Mouse (Mus musculus) testis, adult 2 months (tissue): ENCODE data around the gene Tmx1. TPM values are rescaled to one million over a fixed set of nuclear protein-coding genes. Genes with fewer than 3 reads are reported as not detected.
A peak's percentile ranks its signal among the peaks of the same experiment; 100 is the strongest.

ENCODE experiments used
- H3K27ac ChIP-seq: fragments of 200-500 bp; 2 replicates; pipeline ENCODE4 v1.5.1; 2012; ENCODE audit warnings: low read depth, low read length; ENCODE audit not compliant: control insufficient read depth, insufficient read depth
- H3K27me3 ChIP-seq: fragments of 200-500 bp; 2 replicates; pipeline ENCODE4 v1.6.1; 2012; ENCODE audit warnings: mild to moderate bottlenecking, low read length, moderate library complexity; ENCODE audit not compliant: control insufficient read depth, insufficient read depth
- H3K36me3 ChIP-seq: fragments of 200-500 bp; 2 replicates; pipeline ENCODE4 v1.6.1; 2012; ENCODE audit warnings: mild to moderate bottlenecking, low read length; ENCODE audit not compliant: control insufficient read depth, insufficient read depth
- H3K4me1 ChIP-seq: fragments of 200-500 bp; 2 replicates; pipeline ENCODE4 v1.6.1; 2012; ENCODE audit warnings: low read length; ENCODE audit not compliant: control insufficient read depth, insufficient read depth
- H3K4me3 ChIP-seq: fragments of 200-500 bp; 2 replicates; pipeline ENCODE4 v1.5.1; 2012; ENCODE audit warnings: low read depth, mild to moderate bottlenecking, low read length, moderate library complexity, mixed read lengths; ENCODE audit not compliant: control insufficient read depth
- CTCF ChIP-seq: fragments of 200-500 bp; IDR thresholded peaks from 2 replicates; pipeline ENCODE4 v1.5.1; 2012; ENCODE audit warnings: low read depth, mild to moderate bottlenecking, inconsistent platforms, low read length, moderate library complexity; ENCODE audit not compliant: control insufficient read depth, insufficient read depth, insufficient replicate concordance
- POLR2A ChIP-seq: fragments of 200-500 bp; IDR thresholded peaks from 2 replicates; pipeline ENCODE4 v1.6.1; 2012; ENCODE audit warnings: low read depth, mild to moderate bottlenecking, inconsistent platforms, low read length, moderate library complexity; ENCODE audit not compliant: control insufficient read depth
- polyA plus RNA-seq: library from polyadenylated mRNA; depleted of rRNA; stranded (reverse); fragments of >200 nt; gene quantifications from 2 replicates; pipeline ENCODE4 v1.2.3, GENCODE M21; 2012

The Tmx1 gene
- polyA plus RNA-seq, 1 experiment, result 14.1 TPM

- H3K4me1 ChIP-seq, result no peaks in the 10 kb centered on the region
- no peak for TF ChIP-seq POLR2A
- no peak for TF ChIP-seq CTCF
These were observed 25.0 kb upstream of the Tmx1 start for GRCm38 (mm10) chr12:70427885-70428284.

GRCm38 (mm10) chr12:70429637-70430036, 23.3 kb upstream of the Tmx1 start:
- no peaks in the 10 kb centered on the region for H3K4me1 ChIP-seq
- H3K4me3 ChIP-seq, result no peak overlapping the region
- no peaks in the 10 kb centered on the region for H3K27me3 ChIP-seq
- no peak overlapping the region for H3K27ac ChIP-seq
- H3K36me3 ChIP-seq, result no peaks in the 10 kb centered on the region
- TF ChIP-seq CTCF, result no peak

More at GRCm38 (mm10) chr12:70427885-70428284, 25.0 kb upstream of the Tmx1 start:
- no peak overlapping the region for H3K27ac ChIP-seq
- H3K4me3 ChIP-seq, result no peak overlapping the region
- no peaks in the 10 kb centered on the region for H3K27me3 ChIP-seq
- H3K36me3 ChIP-seq, result no peaks in the 10 kb centered on the region

- Histone ChIP-seq H3K4me3 (no peak overlapping the region), H3K27me3 (no peaks in the 10 kb centered on the region)
These were observed 22.5 kb upstream of the Tmx1 start for GRCm38 (mm10) chr12:70430307-70430950.

GRCm38 (mm10) chr12:70431428-70431827, 21.5 kb upstream of the Tmx1 start:
- H3K27me3 ChIP-seq, result no peaks in the 10 kb centered on the region
- no peaks in the 10 kb centered on the region for H3K4me1 ChIP-seq
- no peak overlapping the region for H3K27ac ChIP-seq
- no peak for TF ChIP-seq CTCF
- TF ChIP-seq POLR2A, result no peak
- H3K36me3 ChIP-seq, result no peaks in the 10 kb centered on the region
- H3K4me3 ChIP-seq, result no peak overlapping the region

More at GRCm38 (mm10) chr12:70430307-70430950, 22.5 kb upstream of the Tmx1 start:
- H3K36me3 ChIP-seq, result no peaks in the 10 kb centered on the region
- TF ChIP-seq CTCF (no peak), POLR2A (no peak)
- H3K27ac ChIP-seq, result no peak overlapping the region
- H3K4me1 ChIP-seq, result no peaks in the 10 kb centered on the region

GRCm38 (mm10) chr12:70449961-70450360, 2.9 kb upstream of the Tmx1 start:
- H3K27ac ChIP-seq, result no peak overlapping the region
- no peaks in the 10 kb centered on the region for H3K36me3 ChIP-seq
- H3K4me1 ChIP-seq, result no peaks in the 10 kb centered on the region; the same call in 1 of the 2 replicates
- H3K27me3 ChIP-seq, result no peaks in the 10 kb centered on the region
- no peak for TF ChIP-seq POLR2A
- H3K4me3 ChIP-seq, result no peak overlapping the region

- H3K4me1 ChIP-seq, result no peaks in the 10 kb centered on the region; the same call in 1 of the 2 replicates
- TF ChIP-seq CTCF, result no peak
- TF ChIP-seq POLR2A, result no peak
- H3K27ac ChIP-seq, result no peak overlapping the region
- H3K4me3 ChIP-seq, result no peak overlapping the region; the same call in 1 of the 2 replicates
- H3K36me3 ChIP-seq, result no peaks in the 10 kb centered on the region
- H3K27me3 ChIP-seq, result no peaks in the 10 kb centered on the region
These were observed 1.4 kb upstream of the Tmx1 start for GRCm38 (mm10) chr12:70451533-70451932.

- Histone ChIP-seq H3K4me3 (peak overlapping the region; percentile 97; the same call in 1 of the 2 replicates), H3K27ac (peak overlapping the region; percentile 91; the same call in 1 of the 2 replicates), H3K4me1 (no peaks in the 10 kb centered on the region; the same call in 1 of the 2 replicates), H3K27me3 (no peaks in the 10 kb centered on the region), H3K36me3 (no peaks in the 10 kb centered on the region)
- TF ChIP-seq POLR2A (no peak), CTCF (no peak)
These were observed 752 bp upstream of the Tmx1 start for GRCm38 (mm10) chr12:70452143-70452542.

- Histone ChIP-seq H3K27ac (no peak overlapping the region), H3K27me3 (no peaks in the 10 kb centered on the region), H3K4me3 (no peak overlapping the region), H3K4me1 (no peaks in the 10 kb centered on the region; the same call in 1 of the 2 replicates), H3K36me3 (no peaks in the 10 kb centered on the region)
- TF ChIP-seq CTCF, result no peak
- no peak for TF ChIP-seq POLR2A
These were observed 2.3 kb downstream of the Tmx1 start for GRCm38 (mm10) chr12:70455226-70455625.
